Mouse (Mus musculus) Patski (cell line): Measurements from ENCODE around the gene Slc27a2. TPM values are rescaled to one million over a fixed set of nuclear protein-coding genes. Genes with fewer than 3 reads are reported as not detected.

Source experiments
- ATAC-seq: fragments of 100-300 bp; one replicate; pipeline ENCODE4 v1.8.0; 2021
- CTCF ChIA-PET: fragments of 350-600 bp; sonication (Branson Sonifier 250); formaldehyde crosslinking; loops from one replicate; lab custom pipeline; 2022; ENCODE audit warnings: inconsistent platforms; lab: Charles Lee
- POLR2A ChIA-PET: fragments of 350-600 bp; sonication (Branson Sonifier 250); formaldehyde crosslinking; loops from one replicate; lab custom pipeline; 2022; ENCODE audit warnings: antibody characterized with exemption, inconsistent platforms; lab: Charles Lee
- DNase-seq: peaks from one replicate; pipeline ENCODE4 v3.0.0-alpha.2; 2011; ENCODE audit warnings: low read depth, low spot score
- H3K27me3 ChIP-seq: fragments of 371-371 bp; one replicate; pipeline ENCODE4 v1.5.1; 2021
- CTCF ChIP-seq: fragments of 100-300 bp; IDR thresholded peaks from one replicate; pipeline ENCODE4 v1.5.1; 2021
- in situ Hi-C: fragments of 300-500 bp; cut with MboI; formaldehyde crosslinking; loops from 3 replicates; pipeline ENCODE4 v1.11.1; 2018; ENCODE audit warnings: low pct_unique_long_range_greater_than_20kb, mixed read lengths
- polyA plus RNA-seq: library from polyadenylated mRNA; unstranded; gene quantifications from one replicate; pipeline ENCODE4 v1.2.3, GENCODE M21; 2021

Gene Slc27a2
- polyA plus RNA-seq, 1 experiment from 2014 or later = not detected

DNA sequence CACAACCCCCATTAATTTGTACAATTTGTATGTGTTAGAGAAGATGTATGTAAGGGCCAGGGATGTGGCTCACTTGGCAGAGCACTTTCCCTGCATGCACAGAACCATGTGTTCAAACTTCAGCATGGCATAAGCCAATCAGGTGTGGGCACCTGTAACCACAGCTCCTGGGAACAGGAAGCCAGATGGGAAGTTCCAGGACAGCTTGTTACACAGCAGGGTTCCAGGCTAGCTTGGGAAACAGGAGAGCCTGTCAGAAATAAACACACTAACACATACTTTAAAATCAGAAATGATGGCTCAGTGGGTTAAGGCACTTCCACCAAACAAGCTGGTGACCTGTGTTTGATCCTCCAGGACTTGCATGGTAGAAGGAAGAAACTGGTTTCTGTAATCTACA is 70.9 kb downstream of the Slc27a2 start:
- DNase-seq = no peak
- ChIA-PET POLR2A (no interaction called here), CTCF (no interaction called here)
- in situ Hi-C loops = no loop called here
- no peak for ATAC-seq
- no peak for TF ChIP-seq CTCF
- H3K27me3 ChIP-seq = no peaks in the 10 kb centered on the region

DNA sequence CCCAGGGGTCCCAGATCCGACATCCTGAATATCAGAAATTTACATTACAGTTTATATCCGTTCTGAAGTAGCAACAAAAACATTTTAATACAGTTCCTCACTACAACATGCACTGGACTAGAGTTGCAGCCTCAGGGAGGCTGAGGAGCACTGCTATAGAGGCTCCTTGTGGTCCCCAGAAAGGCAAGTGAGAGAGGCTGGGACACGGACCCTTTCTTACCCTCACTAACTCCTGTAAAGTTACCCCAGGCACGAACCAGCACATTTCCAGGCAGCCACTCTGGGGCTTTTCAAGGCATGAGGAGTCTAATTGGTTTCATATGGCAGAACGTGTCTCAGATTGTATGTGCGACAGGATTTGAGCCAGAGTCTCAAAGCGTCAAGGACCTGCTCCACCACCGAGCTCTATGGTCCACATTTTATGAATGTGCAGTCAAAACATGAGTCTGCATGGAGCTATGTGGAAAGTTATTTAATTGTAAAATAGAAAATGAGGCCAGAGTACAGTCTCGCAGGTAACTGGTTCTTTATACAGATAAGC is 76.3 kb downstream of the Slc27a2 start:
- no peak for DNase-seq
- ATAC-seq = no peak
- CTCF ChIA-PET = interaction anchor here (0.9 kb wide), 1 partner anchor 9 kb away, joined by 3 read pairs; the partner anchor contains the start of gene Hdc
- in situ Hi-C loops = no loop called here
- POLR2A ChIA-PET = no interaction called here
- no peak for TF ChIP-seq CTCF
- no peaks in the 10 kb centered on the region for H3K27me3 ChIP-seq

DNA sequence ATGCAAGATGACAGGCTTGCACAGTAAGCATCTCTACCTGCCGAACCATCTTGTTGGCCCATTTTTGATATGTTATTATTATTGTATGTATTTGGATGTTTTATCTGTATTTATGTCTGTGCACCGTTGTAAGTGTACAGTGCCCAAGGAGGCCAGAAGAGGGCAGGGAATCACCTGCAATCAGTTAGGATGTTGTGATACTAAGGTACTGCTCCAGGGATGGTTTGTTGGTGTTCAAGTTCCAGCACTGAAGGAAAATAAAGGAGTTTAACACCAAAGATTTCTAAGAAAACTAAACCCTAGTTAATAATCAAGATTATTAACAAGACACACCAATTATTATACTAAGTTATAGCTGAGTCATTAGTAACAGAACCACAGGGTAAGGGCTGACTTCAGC is 81.0 kb downstream of the Slc27a2 start:
- TF ChIP-seq CTCF = no peak
- in situ Hi-C loops = no loop called here
- no peaks in the 10 kb centered on the region for H3K27me3 ChIP-seq
- DNase-seq (no peak), ATAC-seq (no peak)
- ChIA-PET POLR2A (no interaction called here), CTCF (no interaction called here)

DNA sequence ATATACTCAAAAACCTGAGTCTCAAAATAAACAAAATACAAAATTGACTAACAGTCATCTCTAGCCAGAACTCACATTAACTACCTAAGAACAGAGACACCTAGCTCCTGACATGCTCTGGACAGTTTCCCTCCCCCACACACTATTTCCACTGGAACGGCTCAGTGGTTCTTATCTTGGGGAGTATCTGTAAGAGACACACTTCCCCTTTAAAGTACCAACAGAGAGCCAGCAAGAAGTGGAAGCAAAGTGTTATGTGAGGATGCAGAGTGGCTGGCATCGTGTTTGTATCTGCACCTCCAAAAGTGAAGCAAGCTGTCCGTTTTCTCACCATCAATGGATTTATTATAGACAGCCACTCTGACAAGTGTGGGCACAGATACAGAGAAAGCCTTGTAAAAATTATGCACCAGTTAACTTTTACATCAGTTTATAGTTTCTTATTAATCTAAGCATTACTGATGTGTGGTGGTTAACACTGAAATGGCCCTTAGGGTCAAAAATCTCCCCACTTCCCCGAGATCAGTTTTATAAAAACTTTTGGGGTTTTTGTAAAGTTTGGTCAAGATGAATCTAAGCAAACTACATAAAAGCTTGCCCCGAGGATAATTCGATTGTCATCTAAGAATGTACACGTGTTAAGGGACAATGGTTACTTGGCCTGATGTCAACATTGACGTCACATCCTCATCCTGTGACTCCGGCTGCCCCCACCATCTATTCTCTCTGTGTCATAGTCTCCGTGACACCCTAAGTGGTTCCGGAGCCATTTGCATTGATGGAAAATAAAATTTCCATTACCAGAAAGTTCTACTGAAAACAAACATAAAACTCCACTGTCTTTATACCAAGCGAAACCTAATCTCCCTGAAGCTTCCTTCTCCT is 84.0 kb downstream of the Slc27a2 start:
- POLR2A ChIA-PET = no interaction called here
- DNase-seq (no peak), ATAC-seq (no peak)
- no peak for TF ChIP-seq CTCF
- no peaks in the 10 kb centered on the region for H3K27me3 ChIP-seq
- CTCF ChIA-PET = interaction anchor here (1.0 to 1.5 kb wide), 3 partner anchors 15 to 22 kb away, joined by 4 to 5 read pairs (median 4); no protein-coding TSS in a partner anchor
- in situ Hi-C loops = no loop called here

Other genes with a start within 250 kb of the Slc27a2 start
- gene Atp8b4, start 51.7 kb upstream of the Slc27a2 start, polyA plus RNA-seq = 0.03 TPM
- gene Hdc, start 66.9 kb downstream of the Slc27a2 start, polyA plus RNA-seq = 0.12 TPM
- 21.9 TPM for gene Gabpb1, start 123.9 kb downstream of the Slc27a2 start, polyA plus RNA-seq
- gene Usp8, start 154.9 kb downstream of the Slc27a2 start, polyA plus RNA-seq = 73.8 TPM
- gene Usp50, start 231.1 kb downstream of the Slc27a2 start, polyA plus RNA-seq = 0.30 TPM